Mouse (Mus musculus): ENCODE results near the gene Acsbg2.

DNA sequence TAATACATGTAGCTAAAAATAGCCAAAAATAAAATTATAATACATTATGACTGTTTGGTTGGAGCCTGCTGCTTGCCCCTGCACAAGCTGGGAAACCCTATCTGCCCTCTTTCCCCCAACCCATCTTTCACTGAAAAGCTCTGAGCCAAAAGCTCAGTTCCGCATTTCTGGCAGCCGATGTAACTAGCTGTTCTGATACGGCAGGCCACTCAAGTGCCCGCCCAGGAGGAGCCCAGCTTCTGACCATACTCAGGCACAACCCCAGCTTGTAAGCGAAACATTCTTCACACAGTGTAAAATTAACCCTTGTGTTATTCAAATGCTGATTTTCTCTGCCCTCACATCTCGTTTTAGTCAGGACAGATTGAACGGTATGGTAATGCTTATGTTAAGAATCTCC, 15.3 kb downstream of the Acsbg2 start:
- TF ChIP-seq CTCF (IDR thresholded peaks at IDR 0.05; ENCODE audit: low read depth): no peak
- no peak for TF ChIP-seq EP300 (IDR thresholded peaks at IDR 0.05; ENCODE audit: low read depth)

All from heart, postnatal 0 days (tissue).